Mouse (Mus musculus) NIH3T3 (cell line): Measurements from ENCODE around the gene Zkscan17.
"Not testable (repeated sequence)": the region's sequence is repeated elsewhere in the genome, so short reads cannot be mapped to it uniquely, and the experiment has no call there.

Source experiments
- DNase-seq: peaks from one replicate; pipeline ENCODE4 v3.0.0-alpha.2; 2012; ENCODE audit warnings: low read depth

The Zkscan17 gene

DNA sequence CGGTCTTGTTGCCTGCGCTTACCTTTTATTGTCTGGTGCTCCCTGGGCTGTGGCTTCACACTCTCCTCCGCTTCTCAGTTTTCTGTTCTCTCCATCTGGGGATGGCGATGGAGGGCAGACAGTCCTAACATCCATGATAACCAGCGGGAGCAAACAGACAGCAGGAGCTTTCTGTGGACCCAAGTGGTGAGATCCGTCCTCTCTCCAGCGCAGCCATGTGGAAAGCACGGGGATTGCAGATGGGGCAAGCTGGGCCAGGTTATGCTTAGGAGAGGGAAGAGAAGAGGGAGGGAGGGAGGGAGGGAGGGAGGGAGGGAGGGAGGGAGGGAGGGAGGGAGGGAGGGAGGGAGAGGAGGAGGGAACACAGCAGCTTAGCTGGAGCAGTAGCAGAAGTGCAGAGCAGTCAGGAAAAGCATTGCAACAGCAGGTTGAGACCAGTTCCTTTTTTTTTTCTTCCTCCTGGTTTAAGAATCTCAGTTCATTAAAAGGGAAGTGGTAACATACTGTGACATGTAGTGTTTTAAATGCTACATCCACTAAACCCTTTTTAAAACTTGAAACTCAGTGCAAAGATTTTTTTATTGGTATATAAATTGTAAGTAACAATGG, at the start of gene Zkscan17:
Gene Zkscan17, minus strand, starts transcription at position 280 of the 609 bp plus-strand sequence.
- peak; percentile 57 for DNase-seq

DNA sequence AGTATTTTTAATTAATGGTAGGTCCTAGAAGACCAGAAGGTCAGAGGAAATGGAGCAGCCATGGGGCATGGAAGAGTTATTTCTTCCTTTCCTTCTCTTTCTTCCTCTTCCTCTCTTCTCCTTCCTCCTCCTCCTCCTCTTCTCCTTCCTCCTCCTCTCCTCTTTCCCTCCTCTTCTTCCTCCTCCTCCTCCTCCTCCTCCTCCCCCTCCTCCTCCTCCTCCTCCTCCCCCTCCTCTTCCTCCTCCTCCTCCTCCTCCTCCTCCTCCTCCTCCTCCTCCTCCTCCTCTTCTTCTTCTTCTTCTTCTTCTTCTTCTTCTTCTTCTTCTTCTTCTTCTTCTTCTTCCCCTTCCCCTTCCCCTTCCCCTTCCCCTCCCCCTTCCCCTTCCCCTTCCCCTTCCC, 49.6 kb upstream of the Zkscan17 start, which contains the start of gene Olfr222:
Gene Olfr222, minus strand, starts transcription at position 101 of the 400 bp plus-strand sequence.
- DNase-seq, result not testable (repeated sequence)

DNA sequence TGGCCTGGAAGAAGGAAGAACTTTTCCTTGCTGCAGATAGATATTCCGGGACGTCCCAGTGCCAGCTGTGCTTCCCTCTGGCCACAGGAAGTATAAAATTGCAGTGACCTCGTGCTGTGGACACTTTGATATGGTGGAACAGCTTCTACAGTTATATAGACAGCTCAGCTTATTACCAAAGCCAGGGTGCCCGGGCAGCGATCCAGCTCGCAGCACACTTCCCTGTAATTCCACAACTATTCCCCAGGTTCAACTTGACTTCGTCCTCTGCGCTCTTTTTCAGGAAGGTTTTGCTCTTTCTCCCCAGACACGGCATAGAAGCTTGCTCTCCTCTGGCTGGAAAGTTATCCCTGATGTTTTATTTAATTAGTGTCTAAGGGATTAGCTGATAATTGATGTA, 49.2 kb upstream of the Zkscan17 start:
- DNase-seq, result peak; percentile 49

DNA sequence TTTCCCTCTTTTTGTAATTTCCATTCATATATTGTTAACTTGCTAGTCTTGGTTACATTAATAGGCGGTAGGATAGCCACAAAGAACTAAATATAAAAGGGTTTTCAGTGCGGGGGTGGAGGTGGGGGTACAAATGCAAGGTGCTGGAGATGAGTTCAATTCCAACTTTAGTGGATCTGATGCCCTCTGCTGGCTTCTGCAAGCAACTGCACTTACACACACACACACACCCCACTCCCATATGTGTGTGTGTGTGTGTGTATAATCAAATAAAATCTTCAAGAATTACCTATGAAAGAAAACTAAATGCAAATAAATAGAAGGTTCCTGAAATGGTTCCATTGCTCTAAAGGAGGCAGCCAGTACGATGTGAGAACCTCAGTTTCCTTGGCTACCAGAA, 42.8 kb upstream of the Zkscan17 start:
- DNase-seq, result peak; percentile 43

DNA sequence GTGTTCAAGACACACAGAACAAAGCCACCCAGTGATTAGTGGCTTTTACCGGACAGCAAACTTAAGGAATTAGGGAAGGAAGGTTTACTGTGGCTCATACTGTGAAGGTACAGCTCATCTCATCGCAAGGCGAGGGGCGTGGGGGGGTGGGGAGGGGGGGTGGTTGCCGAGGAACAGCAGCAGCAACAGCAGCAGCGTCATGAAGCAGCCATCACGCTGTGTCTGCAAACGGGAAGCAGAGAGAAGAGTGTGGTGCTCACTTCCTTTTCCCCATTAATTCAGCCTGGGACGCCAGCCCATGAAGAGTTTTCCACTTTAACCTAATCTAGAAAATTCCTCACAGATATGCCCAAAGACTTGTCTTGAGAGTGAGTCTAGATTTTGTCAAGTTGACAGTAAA, 36.3 kb upstream of the Zkscan17 start:
- DNase-seq, result no peak

DNA sequence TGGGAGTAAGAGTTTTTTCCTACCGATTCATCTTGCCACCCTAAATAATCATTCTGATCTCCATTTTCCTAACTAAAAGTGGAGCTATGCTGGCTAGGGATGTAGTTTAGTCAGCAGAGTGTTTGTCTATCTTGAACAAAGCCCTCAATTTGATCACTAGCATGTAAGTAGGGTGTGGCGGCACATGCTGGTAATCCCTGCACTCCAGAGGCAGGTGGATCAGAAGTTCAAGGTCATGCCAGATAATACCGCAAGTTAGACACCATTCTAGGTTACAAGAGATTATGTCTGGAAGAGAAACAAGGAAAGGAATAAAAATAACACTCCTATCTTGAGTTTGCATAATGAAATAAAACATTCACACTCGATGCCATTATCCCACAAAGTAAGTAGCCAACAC, 35.8 kb upstream of the Zkscan17 start:
- no peak for DNase-seq

DNA sequence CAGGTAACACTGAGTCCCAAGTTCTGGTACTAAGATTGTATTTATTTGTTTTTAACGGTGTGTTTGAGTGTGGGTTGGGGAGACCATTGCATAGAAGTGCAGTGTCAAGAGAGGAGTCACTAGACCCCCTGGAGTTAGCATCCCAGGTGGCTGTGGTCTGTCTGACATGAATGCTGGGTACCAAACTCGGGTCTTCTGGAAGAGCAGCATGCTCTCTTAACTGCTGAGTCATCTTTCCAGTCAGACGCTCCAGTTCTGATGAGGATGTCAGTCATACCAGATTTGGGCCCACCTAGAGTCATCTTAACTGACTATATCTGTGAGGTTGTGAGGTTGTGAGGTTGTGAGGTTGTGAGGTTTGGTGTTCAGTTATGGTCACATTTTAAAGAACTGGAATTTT, 34.4 kb upstream of the Zkscan17 start:
- no peak for DNase-seq

DNA sequence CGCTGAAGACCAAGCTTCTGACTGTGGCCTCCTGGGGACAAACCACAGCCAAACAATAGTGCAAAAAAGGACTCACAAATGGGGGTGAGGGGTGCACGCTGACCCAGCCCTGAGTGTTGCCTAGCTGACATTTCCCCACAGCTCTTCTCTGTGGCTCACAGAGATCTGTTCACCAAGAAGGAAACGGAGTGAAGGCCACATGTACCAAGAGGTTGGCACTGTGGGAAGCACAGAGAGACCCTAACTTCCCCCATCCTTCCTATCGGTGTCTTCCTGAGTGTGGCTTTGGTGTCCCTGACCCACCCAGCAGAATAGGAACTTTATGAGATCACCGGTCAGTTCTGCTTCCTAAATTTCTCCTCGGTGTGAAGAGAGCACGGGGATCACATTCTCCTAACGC, 28.0 kb upstream of the Zkscan17 start:
- no peak for DNase-seq

DNA sequence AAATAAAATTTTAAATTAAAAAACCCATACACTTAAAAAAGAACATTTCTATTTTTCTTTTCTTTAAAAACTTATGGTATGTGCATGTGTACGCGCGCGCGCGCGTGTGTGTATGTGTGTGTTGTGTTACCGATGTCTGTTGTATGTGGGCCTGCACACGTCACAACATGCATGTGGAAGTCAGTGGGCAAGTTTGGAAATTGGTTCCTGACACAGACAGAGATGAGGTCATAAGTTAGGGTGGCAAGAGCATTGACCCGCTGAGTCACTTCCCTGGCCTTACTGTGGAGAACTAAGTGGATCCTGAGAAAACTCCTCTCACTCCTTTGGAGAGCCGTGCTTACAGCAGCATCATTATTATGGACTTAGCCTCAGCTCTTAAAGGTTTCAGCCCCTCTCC, 27.6 kb upstream of the Zkscan17 start:
- no peak for DNase-seq

DNA sequence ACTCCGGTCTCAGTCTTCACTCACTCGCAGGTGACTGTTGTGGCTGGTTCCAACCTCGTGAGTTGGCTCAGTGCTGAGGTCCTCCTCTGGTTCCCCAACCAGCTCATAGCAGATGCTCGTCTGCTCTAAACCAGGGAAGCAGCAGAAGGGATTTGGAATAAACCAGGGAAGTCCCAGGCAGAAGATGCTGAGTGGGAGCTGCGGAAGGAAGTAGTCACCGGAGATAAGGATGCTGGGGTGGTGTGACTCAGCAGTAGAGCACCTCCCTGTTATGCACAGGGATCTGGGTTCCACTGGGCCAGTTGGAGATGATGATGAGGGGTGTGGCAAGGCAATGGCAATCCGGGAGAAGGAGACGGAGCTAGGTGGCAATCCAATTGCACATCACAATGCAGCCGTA, 17.5 kb upstream of the Zkscan17 start:
- DNase-seq, result no peak

DNA sequence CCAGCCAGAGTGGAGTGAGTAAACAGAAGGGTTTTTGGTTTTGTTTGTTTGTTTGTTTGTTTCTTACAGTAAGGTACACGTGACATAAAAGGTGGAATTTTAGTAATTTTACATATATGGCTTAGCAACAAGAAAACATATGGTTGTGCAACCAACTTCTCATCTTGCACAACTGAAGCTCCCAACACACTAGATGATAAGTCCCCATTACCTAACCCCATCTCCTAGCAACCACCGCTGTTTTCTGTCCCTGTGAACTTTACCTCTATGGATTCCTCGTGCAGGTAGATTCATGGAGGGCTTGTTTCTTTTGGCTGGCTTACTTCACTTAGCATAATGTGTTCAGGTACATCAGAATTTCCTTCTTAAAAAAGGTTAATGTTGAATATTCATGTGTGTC, 16.8 kb upstream of the Zkscan17 start:
- DNase-seq, result peak; percentile 25

DNA sequence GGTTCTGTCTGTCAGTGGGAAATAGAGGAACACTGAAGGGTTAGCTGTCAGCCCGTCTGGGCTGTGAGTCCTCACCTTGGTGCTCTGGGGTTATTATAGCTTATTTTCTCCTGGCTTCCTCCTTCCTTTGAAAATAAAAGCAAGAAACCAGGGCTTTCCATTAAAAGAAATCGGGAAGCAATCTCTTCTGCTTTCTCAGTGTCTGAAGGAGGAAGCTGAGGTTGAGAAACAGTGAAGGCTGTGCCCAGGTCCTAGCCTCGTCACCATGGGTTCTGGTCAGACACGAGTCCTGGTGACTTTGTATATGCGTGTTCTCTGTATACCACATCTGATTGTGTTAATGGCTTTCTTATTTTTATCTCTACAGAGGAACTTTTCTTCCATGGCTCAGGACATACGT, 15.9 kb upstream of the Zkscan17 start:
- no peak for DNase-seq

DNA sequence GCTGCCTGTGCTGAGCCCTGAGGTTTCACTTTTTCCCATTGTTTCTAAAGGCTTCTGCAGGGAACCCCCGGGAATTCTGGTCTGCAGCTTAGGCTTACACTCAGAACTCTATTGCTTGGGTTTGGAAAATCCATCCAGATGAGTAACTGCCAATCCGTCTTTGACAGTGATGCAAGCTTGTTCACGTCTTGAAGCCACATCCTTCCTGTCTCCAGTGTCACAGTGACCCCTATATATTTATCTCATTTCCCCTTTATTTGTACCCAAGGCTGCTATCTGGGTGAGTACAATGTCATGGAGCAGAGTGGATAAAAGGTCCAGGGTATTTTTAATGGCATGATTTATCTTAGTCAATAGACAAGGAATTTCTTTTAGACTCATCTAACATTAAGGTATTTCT, 14.8 kb upstream of the Zkscan17 start, which contains the start of gene Nlrp3:
Gene Nlrp3, plus strand, starts transcription at position 245 of the 400 bp plus-strand sequence.
- peak; percentile 39 for DNase-seq

DNA sequence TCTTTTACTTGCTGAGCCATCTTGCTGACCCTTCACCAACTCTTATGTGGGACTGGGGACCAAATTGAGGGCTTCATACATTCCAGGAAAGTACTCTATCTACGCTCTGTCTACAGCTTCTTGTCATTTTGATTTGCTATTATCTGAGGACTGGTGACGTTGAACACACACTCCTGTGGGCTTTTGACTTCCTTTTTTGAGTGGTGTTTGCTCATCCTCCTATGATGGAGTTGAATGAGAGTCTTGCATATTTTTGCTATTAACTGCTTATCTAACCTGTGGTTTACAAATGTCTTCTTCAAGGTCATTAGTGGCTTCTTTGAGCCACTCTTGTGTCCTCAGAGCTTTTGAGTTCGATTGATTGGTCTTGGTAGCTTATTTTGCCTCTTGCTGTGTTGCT, 13.6 kb upstream of the Zkscan17 start:
- DNase-seq, result no peak

DNA sequence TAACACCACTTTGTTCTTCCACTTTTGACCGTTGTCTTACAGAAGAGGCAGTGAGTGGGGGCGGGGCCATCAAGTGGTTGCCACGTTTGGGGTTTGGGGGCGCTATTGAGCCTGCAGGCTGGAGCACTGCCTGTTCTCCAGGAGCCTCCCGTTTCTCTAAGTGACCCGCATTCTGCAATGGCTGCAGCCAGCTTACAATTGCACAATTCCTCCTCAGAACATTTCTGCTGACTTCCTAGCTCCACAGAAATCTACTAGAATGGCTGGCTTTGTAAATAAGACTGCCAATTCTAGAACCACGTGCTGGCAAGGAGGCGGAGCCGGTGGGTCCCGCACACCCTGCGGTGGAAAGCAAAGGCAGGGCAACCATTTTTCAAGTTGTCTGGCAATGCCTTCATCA, 11.8 kb upstream of the Zkscan17 start:
- DNase-seq, result peak; percentile 68

DNA sequence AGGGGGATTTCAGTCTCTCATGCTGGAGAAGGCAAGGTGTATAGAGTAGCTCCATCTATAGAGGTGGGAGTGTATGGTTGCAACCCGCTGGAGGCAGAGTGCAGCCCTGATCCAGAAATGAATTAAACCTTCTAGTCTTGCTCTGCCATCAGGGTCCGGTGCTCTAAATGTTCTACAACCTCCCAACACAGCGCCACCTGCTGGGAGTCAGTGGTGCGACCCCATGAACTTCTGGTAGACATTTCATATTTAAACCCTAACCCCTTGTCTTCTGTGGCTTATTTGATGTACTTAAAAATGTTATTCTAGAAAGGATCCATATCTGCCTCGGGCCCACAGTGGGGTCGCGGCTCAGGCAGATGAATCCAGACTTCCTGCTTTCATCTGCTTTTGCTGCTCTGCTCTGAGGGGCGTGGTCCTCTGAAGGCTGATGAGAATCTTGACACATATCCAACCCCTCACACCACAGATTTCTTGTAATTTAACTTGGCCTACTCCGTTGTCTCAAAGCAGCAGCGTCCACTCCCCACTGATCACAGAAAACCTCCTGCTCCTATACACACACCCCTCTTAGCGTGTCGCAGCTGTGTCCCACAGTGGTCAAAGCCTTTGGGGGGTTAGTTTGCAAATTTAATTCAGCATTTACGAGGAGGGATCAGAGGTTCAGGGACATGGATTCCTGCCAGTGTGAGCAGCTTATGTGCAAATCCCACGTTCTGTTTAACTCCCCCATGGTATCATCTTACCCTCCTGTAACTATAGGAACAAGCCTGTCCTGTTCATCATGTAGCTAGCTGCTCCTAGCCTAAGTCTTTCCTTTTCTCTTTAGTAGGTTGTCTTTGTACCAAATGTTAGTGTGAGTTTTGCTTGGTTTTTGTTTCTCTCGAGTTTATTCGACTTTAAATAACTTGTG, 10.9 kb upstream of the Zkscan17 start:
- DNase-seq, result peak; percentile 25

DNA sequence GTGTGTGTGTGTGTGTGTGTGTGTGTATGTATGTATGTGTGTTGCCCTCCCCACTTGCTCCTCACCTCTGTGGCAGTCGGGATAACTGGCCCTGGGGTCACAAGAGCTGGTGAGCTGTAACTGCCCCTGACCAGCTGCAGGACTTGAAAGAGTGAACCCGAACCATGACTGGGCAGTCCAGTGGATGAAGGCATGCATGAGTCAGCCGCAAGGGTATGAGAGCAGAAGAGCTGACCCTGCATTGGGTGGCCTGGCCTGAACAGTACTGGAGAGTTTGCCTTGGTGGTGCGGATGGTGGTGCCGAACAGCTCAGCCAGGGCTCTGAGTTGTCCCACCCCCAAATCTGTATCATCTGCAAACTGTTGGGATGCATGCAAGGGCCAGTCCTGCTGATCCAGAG, 5.0 kb upstream of the Zkscan17 start:
- peak; percentile 47 for DNase-seq

DNA sequence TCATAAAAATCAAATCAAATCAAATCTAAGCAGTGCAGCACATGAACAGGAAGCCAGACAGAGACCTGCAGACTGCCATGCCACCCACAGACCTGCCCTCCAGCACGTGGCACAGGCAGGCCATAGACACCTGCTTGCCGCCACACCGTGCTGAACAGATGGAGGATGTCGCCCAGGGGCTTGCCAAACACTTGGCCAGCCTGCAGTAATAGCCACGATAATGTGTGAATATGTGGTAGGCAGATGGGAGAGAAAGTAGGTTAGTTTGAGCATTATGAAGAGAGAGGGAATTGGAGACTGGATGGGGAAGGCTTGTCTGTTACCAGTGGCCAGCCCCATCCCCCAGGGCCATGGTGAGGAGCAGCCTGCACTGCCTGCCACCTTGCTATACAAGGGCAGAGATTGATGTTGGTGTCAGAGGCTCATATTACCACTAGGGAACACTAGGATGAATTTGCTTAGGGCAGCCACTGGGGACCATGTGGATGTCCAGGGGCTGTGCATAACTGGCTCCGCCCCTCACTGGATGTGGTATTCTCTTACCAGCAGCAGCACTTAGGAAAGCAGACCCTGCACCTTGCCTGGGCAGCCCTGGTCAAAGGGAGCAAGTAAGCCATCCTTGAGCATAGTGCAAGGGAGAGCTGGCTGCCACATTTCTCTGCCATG, 4.5 kb upstream of the Zkscan17 start:
- peak; percentile 38 for DNase-seq

DNA sequence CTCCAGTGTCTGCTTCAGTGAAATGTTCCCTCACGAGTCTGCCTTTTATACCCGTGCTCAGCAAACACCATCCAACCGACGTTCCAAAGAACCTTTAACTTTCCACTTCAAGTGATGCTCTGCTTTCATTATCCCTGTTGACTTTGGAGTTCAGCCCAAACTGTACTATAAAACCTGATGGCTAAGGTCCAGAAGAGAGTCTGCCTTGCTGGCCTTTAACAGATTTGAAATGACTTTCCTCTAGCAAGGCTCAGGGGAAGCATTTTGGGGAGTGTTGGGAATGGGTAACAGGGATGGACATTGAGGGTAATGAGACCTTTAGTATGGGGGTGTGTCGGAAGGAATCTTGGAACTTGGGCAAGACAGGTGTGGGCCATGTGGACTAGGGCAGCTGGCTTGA, 3.7 kb upstream of the Zkscan17 start:
- peak; percentile 46 for DNase-seq

DNA sequence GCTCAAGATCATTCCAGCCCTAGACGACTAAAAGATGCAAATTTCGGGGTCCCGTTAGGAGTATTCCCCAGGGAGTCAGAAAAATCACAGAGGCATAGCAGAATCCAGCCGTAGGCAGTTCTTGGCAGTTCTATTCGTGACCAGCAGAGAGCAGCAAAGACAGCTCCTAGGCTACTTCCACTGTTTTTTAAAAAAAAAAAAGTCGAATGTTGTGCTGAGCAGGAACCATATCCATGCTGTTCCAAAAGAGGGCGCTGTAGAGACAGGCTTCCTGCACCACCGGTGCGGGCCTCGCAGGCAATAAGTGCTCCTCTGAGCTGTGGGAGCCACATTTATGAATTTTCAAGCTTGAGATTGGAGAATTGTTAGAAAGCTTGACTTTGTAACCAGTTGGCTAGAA, 1.3 kb downstream of the Zkscan17 start:
- DNase-seq, result peak; percentile 93

DNA sequence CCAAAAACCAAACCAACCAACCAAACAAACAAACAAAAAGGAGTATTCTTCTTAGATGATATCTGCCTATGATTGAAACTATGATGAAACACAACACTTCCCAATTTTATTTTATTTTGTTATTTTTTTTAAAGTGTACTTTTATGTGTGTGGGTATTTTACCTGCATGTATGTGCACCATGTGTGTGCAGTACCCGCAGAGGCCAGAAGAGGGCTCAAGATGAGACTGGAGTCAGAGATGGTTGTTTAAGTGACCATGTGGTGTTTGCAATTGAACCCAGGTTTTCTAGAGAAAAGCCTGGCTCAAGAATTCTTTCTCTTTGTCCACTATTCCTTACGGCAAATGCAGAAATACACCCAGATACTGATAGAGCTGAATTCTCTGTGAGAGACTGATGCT, 2.4 kb downstream of the Zkscan17 start:
- peak; percentile 29 for DNase-seq

DNA sequence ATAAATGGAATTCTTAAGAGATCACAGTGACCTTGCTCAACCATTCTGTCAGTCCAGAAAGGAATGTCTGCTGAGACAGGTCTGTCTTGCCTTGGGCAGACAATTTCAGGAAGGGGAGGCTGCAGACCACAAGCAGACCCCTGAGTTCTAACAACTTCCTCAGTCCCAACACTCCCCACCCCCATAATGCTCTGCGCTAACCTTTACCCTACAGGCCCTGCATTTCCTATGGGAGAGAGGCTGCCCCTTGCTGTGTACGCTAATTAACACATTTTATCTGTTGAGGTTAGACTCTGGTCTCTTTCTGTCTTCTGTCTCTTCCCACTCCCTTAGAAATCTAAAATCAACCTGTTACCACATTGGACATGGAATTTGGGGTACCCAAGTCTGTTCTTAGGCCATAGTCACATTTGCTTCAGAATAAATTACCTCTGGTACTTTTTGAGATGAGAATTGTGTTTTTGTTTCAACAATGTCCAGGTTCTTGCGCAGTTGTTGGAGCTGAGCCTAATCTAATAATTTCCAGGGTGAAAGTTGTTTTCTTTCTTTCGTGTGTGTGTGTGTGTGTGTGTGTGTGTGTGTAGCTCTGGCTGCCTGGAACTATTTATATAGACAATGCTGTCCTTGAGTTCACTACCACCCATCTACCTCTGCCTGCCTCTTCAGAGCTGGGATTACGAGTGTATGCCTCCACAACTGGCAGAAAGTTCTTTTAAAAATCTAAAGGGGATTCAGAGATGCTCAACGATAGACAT, 6.6 kb downstream of the Zkscan17 start:
- DNase-seq, result no peak
